Mouse (Mus musculus) limb, embryonic 14.5 days (tissue): Measurements from ENCODE around the gene Smyd3. TPM values are rescaled to one million over a fixed set of nuclear protein-coding genes. Genes with fewer than 3 reads are reported as not detected.

ENCODE experiments used
- ATAC-seq: fragments of 200-750 bp; cut with Nextera tagmentation; 2 replicates; pipeline ENCODE4 v1.8.0; 2017; ENCODE audit warnings: low read depth, moderate number of reproducible peaks, moderate TSS enrichment; ENCODE audit not compliant: low FRiP score
- DNase-seq: peaks from one replicate; pipeline ENCODE4 v3.0.0-alpha.2; 2015; ENCODE audit warnings: low spot score
- H3K27ac ChIP-seq: fragments of 300-500 bp; sonication (generic); replicated peaks from 2 replicates; pipeline ENCODE4 v1.5.1; 2014; ENCODE audit warnings: low read depth, mild to moderate bottlenecking, low read length, moderate library complexity, mixed read lengths
- H3K27me3 ChIP-seq: fragments of 300-500 bp; sonication (generic); 2 replicates; pipeline ENCODE4 v1.6.1; 2014; ENCODE audit warnings: low read length, mixed read lengths; ENCODE audit not compliant: control insufficient read depth, insufficient read depth
- H3K36me3 ChIP-seq: fragments of 300-500 bp; sonication (generic); 2 replicates; pipeline ENCODE4 v1.6.1; 2014; ENCODE audit warnings: mild to moderate bottlenecking, low read length, moderate library complexity, mixed read lengths; ENCODE audit not compliant: control insufficient read depth, insufficient read depth
- H3K4me1 ChIP-seq: fragments of 300-500 bp; sonication (generic); 2 replicates; pipeline ENCODE4 v1.6.1; 2014; ENCODE audit warnings: antibody characterized with exemption, low read length, mixed read lengths; ENCODE audit not compliant: control insufficient read depth, insufficient read depth
- H3K4me2 ChIP-seq: fragments of 300-500 bp; sonication (generic); replicated peaks from 2 replicates; pipeline ENCODE4 v1.6.1; 2014; ENCODE audit warnings: low read depth, mild to moderate bottlenecking, low read length, moderate library complexity; ENCODE audit not compliant: severe bottlenecking
- H3K4me3 ChIP-seq: fragments of 300-500 bp; sonication (generic); replicated peaks from 2 replicates; pipeline ENCODE4 v1.5.1; 2014; ENCODE audit warnings: low read length
- H3K9ac ChIP-seq: fragments of 300-500 bp; sonication (generic); 2 replicates; pipeline ENCODE4 v1.6.1; 2014; ENCODE audit warnings: mild to moderate bottlenecking, low read depth, low read length, moderate library complexity; ENCODE audit not compliant: severe bottlenecking
- H3K9me3 ChIP-seq: fragments of 300-500 bp; sonication (generic); 2 replicates; pipeline ENCODE4 v1.6.1; 2016; ENCODE audit warnings: low read length; ENCODE audit not compliant: control insufficient read depth
- POLR2A ChIP-seq: fragments of 200-500 bp; IDR thresholded peaks from 2 replicates; pipeline ENCODE4 v1.8.0; 2012; ENCODE audit warnings: inconsistent platforms, mild to moderate bottlenecking, moderate library complexity, borderline replicate concordance; ENCODE audit not compliant: insufficient read depth, insufficient read length; ENCODE audit errors: extremely low read depth
- WGBS: fragments of 180-500 bp; shearing (Covaris S2); extraction: QIAGEN DNeasy Blood & Tissue Kit; methylation state at CpG from one replicate; pipeline ENCODE4 v1.1.7; 2014; 5-methylcytosine and 5-hydroxymethylcytosine counted together
- polyA plus RNA-seq, 2 experiments: library from polyadenylated mRNA; depleted of rRNA in 1 of 2; stranded (reverse) in 1 of 2; unstranded in 1 of 2; fragments of >200 nt; fragmentation: Nextera tagmentation in 1 of 2; extraction: Ambion mirVana in 1 of 2; gene quantifications; 2 replicates each; pipeline versions ENCODE4 v1.2.1 to v1.2.3; 2012 to 2014

Smyd3 gene
- polyA plus RNA-seq, 2 experiments: 9.8 to 21.5 TPM

- no peak overlapping the region for H3K4me2 ChIP-seq
- TF ChIP-seq POLR2A: no peak
- WGBS: 56% methylated on average over 9 of the region's 9 CpGs
- no peak overlapping the region for H3K4me3 ChIP-seq
- DNase-seq (peak; percentile 39), ATAC-seq (peak; percentile 56)
- peaks cover 33% of the 10 kb centered on the region for H3K4me1 ChIP-seq
- no peaks in the 10 kb centered on the region for H3K9me3 ChIP-seq
- no peak overlapping the region for H3K9ac ChIP-seq
- H3K27ac ChIP-seq: peak overlapping the region; percentile 26; the same call in 1 of the 2 replicates
- H3K27me3 ChIP-seq: no peaks in the 10 kb centered on the region
- no peaks in the 10 kb centered on the region for H3K36me3 ChIP-seq
Observed at GRCm38 (mm10) chr1:179198517-179199200, 319.2 kb downstream of the Smyd3 start.

GRCm38 (mm10) chr1:179197821-179198516 is 319.9 kb downstream of the Smyd3 start:
- DNase-seq: no peak

GRCm38 (mm10) chr1:179197156-179197555 is 320.7 kb downstream of the Smyd3 start:
- Histone ChIP-seq H3K27me3 (no peaks in the 10 kb centered on the region), H3K4me3 (no peak overlapping the region), H3K4me2 (no peak overlapping the region), H3K27ac (no peak overlapping the region), H3K4me1 (peaks cover 32% of the 10 kb centered on the region), H3K9me3 (no peaks in the 10 kb centered on the region), H3K36me3 (no peaks in the 10 kb centered on the region), H3K9ac (no peak overlapping the region)
- 16% methylated on average over 4 of the region's 4 CpGs for WGBS
- DNase-seq (no peak), ATAC-seq (no peak)
- no peak for TF ChIP-seq POLR2A

More at GRCm38 (mm10) chr1:179197821-179198516, 319.9 kb downstream of the Smyd3 start:
- no peak for TF ChIP-seq POLR2A
- Histone ChIP-seq H3K4me1 (peaks cover 33% of the 10 kb centered on the region), H3K4me2 (no peak overlapping the region), H3K36me3 (no peaks in the 10 kb centered on the region), H3K9ac (no peak overlapping the region), H3K27me3 (no peaks in the 10 kb centered on the region), H3K27ac (0 out of 2 replicates have a peak overlapping the region, but pooled peaks have one; percentile 26), H3K4me3 (no peak overlapping the region), H3K9me3 (no peaks in the 10 kb centered on the region)
- no peak for ATAC-seq
- 19% methylated on average over 11 of the region's 11 CpGs for WGBS

- H3K27me3 ChIP-seq: no peaks in the 10 kb centered on the region
- ATAC-seq (no peak), DNase-seq (no peak)
- no peak overlapping the region for H3K4me2 ChIP-seq
- no peak overlapping the region for H3K4me3 ChIP-seq
- H3K27ac ChIP-seq: no peak overlapping the region
- TF ChIP-seq POLR2A: no peak
- peaks cover 25% of the 10 kb centered on the region for H3K4me1 ChIP-seq
- H3K9ac ChIP-seq: no peak overlapping the region
- H3K9me3 ChIP-seq: no peaks in the 10 kb centered on the region
- H3K36me3 ChIP-seq: no peaks in the 10 kb centered on the region
Observed at GRCm38 (mm10) chr1:179196422-179196821, 321.4 kb downstream of the Smyd3 start.

GRCm38 (mm10) chr1:179192781-179193180 is 325.1 kb downstream of the Smyd3 start:
- H3K4me1 ChIP-seq: peaks cover 12% of the 10 kb centered on the region
- H3K27ac ChIP-seq: no peak overlapping the region
- WGBS: 40% methylated on average over 11 of the region's 11 CpGs
- no peaks in the 10 kb centered on the region for H3K36me3 ChIP-seq
- no peaks in the 10 kb centered on the region for H3K9me3 ChIP-seq
- no peak for ATAC-seq
- DNase-seq: no peak
- H3K9ac ChIP-seq: no peak overlapping the region
- TF ChIP-seq POLR2A: no peak
- no peak overlapping the region for H3K4me2 ChIP-seq
- no peak overlapping the region for H3K4me3 ChIP-seq
- no peaks in the 10 kb centered on the region for H3K27me3 ChIP-seq
